Mouse (Mus musculus) olfactory bulb, adult 2 months (tissue): ENCODE data around the gene Ankrd55.

Experiments used
- CTCF ChIP-seq: fragments of 200-500 bp; IDR thresholded peaks from 2 replicates; pipeline ENCODE4 v1.5.1; 2012; ENCODE audit warnings: low read depth, mild to moderate bottlenecking, low read length, moderate library complexity; ENCODE audit not compliant: insufficient read depth
- POLR2A ChIP-seq: fragments of 200-500 bp; IDR thresholded peaks from 2 replicates; pipeline ENCODE4 v1.6.1; 2012; ENCODE audit warnings: mild to moderate bottlenecking, low read depth, low read length, moderate library complexity; ENCODE audit not compliant: insufficient read depth

GRCm38 (mm10) chr13:112323591-112324266 is 35.5 kb downstream of the Ankrd55 start:
- TF ChIP-seq POLR2A (no peak), CTCF (no peak)
